Mouse (Mus musculus) embryonic fibroblast, embryonic 13.5 days (primary cell): ENCODE measurements around the gene Tac2. TPM values are rescaled to one million over a fixed set of nuclear protein-coding genes. Genes with fewer than 3 reads are reported as not detected.

Experiments used
- H3K27ac ChIP-seq: 2 replicates; pipeline ENCODE4 v1.5.1; 2012; ENCODE audit warnings: low read length, control low read depth, inconsistent platforms; ENCODE audit not compliant: insufficient read depth
- H3K4me1 ChIP-seq: 2 replicates; pipeline ENCODE4 v1.6.1; 2011; ENCODE audit warnings: low read length; ENCODE audit not compliant: control insufficient read depth, insufficient read depth
- H3K4me3 ChIP-seq: 2 replicates; pipeline ENCODE4 v1.5.1; 2011; ENCODE audit warnings: mild to moderate bottlenecking, control low read depth, low read length; ENCODE audit not compliant: insufficient read depth
- CTCF ChIP-seq: IDR thresholded peaks from 2 replicates; pipeline ENCODE4 v1.5.1; 2011; ENCODE audit warnings: mild to moderate bottlenecking, control low read depth, low read length, moderate library complexity, borderline replicate concordance; ENCODE audit not compliant: insufficient read depth
- POLR2A ChIP-seq: IDR thresholded peaks from 2 replicates; pipeline ENCODE4 v1.6.1; 2011; ENCODE audit warnings: low read depth, mild to moderate bottlenecking, control low read depth, low read length, moderate library complexity
- polyA plus RNA-seq: library from polyadenylated mRNA; stranded (reverse); fragments of >200 nt; gene quantifications from 2 replicates; pipeline ENCODE4 v1.2.4, GENCODE M21; 2011; ENCODE audit warnings: low read depth; ENCODE audit not compliant: missing spikeins, insufficient read length

Gene Tac2
- polyA plus RNA-seq, result not detected in 2 replicates

- no peak within 1 kb of the TSS for H3K27ac ChIP-seq
- TF ChIP-seq CTCF, result no peak
- no peaks in the 10 kb centered on the region for H3K4me1 ChIP-seq
- no peak within 1 kb of the TSS for H3K4me3 ChIP-seq
These were observed at the start of gene Tac2 for GRCm38 (mm10) chr10:127724178-127724577. Gene Tac2, plus strand, starts transcription at chr10:127724478.

DNA sequence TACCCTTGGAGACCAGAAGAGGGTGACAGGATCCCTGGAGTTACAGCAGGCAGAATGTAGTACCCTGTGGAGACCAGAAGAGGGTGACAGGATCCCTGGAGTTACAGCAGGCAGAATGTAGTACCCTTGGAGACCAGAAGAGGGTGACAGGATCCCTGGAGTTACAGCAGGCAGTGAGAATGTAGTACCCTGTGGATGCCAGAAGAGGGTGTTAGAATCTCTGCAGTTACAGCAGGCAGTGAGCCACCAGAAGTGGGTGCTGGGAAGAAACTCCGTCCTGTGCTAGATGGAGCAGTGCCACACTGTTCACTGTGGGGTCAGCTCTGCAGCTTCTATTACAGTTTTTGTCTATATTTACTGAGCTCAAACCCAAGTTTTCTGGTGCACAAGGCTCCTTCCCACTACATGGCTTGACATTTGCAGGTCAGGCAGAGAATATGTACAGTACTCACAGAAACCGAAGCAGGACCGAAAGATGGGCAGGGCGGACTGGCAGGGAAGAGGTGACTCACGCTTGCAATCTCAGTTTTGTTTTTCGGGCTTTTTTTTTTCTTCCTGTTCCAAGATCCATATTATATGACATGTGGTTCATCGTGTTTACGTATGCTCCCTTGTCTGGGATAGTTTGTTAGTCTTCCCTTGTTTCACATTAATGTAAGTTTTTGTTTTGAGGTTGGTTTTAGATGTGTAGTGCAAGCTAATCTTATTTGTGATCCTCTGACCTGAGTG, 49.3 kb upstream of the Tac2 start:
- Histone ChIP-seq H3K4me1 (no peaks in the 10 kb centered on the region), H3K4me3 (no peak overlapping the region), H3K27ac (peak overlapping the region; percentile 27)
- peak; percentile 34; the same call in 1 of the 2 replicates for TF ChIP-seq CTCF
- TF ChIP-seq POLR2A, result no peak

DNA sequence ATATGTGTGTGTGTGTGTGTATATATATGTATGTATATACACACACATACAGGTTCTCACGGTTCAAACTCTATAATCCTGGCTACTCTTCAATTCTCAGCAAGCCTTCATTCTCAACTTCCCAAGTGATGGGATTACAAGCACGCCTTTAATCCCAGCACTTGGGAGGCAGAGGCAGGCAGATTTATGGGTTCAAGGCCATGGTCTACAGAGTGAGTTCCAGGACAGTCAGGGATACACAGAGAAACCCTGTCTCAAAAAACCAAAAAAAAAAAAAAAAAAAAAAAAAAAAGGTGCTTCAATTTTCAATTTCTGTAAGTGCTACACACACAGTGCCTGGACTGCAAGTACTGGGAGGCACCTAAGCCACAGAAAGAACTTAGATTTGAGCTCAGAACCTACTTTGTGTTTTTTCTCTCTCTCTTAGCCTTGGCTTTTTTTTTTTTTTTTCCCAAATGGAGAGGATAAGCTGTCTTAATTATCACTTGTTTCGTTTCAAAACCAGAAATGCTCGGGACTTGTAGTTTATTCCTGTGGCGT, 48.3 kb upstream of the Tac2 start:
- no peak for TF ChIP-seq CTCF
- no peak for TF ChIP-seq POLR2A
- Histone ChIP-seq H3K27ac (peak overlapping the region; percentile 74), H3K4me3 (peak overlapping the region; percentile 87; the same call in 1 of the 2 replicates), H3K4me1 (no peaks in the 10 kb centered on the region)

DNA sequence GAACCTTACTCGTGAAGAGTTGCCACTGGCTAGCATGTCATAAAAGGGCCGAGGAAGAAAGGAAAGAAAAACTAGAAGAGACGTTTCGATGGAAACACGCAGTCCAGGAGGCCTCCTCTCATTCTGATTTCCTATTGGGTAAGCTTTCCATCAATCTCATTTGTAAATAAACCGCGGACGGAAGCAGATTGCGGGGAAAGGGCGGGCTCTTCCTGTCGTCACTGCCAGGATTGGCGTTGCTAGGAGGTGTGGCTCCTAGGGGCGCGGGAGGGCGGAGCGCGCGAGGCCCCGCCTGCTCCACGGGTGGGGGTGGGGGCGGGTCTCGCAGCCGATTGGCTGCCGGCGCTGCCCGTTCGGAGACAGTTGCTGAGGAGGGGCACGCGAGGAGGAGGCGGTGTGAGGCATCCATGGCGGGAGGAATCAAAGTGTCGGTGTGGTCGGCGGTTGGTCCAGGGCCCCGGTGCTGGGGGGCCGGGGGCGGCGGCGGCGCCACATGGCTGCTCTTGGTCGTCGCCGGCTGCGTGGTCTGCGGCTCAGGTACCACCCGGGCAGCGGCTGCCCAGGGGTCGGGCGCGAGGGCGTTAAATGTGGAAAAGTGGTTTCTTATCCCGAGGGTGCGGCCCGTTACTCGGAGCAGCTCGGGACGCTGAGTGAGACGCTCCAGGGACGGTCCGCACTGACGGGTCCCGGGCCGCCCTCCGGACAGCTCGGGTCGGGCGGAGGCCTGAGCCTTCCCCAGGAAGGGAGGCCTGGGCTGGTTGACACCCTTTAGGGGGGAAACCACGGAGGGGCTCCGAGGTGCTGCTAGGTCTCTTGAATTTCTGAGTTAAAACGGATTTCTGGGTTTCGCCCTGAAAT, 47.4 kb upstream of the Tac2 start:
- Histone ChIP-seq H3K27ac (peak overlapping the region; percentile 74), H3K4me3 (peak overlapping the region; percentile 87), H3K4me1 (no peaks in the 10 kb centered on the region)
- TF ChIP-seq CTCF (no peak), POLR2A (peak; percentile 58)

DNA sequence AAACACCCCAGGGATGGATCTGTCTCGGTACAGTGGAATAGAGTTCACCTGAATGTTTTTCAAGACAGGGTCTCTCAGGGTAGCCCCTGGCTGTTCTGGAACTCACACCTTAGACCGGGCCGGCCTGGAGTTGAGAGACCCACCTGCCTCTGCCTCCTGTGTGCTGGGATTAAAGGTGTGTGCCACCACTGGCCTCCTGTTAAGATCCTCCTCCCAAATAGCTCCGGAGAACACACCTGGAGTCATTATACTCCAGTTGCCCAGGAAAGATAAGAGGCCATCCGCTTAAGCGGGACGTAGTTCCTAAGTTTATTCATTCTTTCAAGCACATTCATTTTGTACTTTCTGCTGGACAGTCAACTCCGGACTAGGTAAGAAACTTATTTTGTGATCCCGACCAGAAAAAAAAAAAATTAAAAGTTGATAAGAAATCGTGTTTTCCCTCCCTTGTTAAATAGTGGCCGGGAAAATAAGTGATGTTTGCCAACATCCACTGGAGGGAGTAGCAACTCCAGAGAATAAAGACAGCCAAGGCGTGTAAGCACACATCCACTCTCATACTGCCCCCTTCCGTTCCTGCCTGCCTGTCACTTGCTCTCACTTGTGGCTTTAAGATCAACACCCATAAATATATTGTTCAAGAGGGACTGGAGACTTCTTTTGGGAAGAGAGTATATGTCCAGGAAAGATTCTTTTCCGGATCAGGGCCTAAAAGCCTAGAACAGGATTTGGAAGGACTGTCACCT, 46.5 kb upstream of the Tac2 start:
- H3K4me3 ChIP-seq, result peak overlapping the region; percentile 83
- H3K27ac ChIP-seq, result no peak overlapping the region
- peaks cover 3% of the 10 kb centered on the region for H3K4me1 ChIP-seq
- no peak for TF ChIP-seq POLR2A
- peak; percentile 93 for TF ChIP-seq CTCF

- Histone ChIP-seq H3K4me1 (peaks cover 7% of the 10 kb centered on the region), H3K27ac (no peak overlapping the region), H3K4me3 (no peak overlapping the region)
- TF ChIP-seq POLR2A (no peak), CTCF (no peak)
These were observed 45.1 kb upstream of the Tac2 start for GRCm38 (mm10) chr10:127679208-127679607.

GRCm38 (mm10) chr10:127679881-127680280, 44.4 kb upstream of the Tac2 start:
- H3K4me3 ChIP-seq, result no peak overlapping the region
- TF ChIP-seq CTCF (no peak), POLR2A (no peak)
- no peak overlapping the region for H3K27ac ChIP-seq
- peaks cover 7% of the 10 kb centered on the region for H3K4me1 ChIP-seq

GRCm38 (mm10) chr10:127682886-127683285, 41.4 kb upstream of the Tac2 start:
- H3K27ac ChIP-seq, result peak overlapping the region; percentile 71; the same call in 1 of the 2 replicates
- peaks cover 10% of the 10 kb centered on the region for H3K4me1 ChIP-seq
- no peak overlapping the region for H3K4me3 ChIP-seq
- TF ChIP-seq CTCF (no peak), POLR2A (no peak)

DNA sequence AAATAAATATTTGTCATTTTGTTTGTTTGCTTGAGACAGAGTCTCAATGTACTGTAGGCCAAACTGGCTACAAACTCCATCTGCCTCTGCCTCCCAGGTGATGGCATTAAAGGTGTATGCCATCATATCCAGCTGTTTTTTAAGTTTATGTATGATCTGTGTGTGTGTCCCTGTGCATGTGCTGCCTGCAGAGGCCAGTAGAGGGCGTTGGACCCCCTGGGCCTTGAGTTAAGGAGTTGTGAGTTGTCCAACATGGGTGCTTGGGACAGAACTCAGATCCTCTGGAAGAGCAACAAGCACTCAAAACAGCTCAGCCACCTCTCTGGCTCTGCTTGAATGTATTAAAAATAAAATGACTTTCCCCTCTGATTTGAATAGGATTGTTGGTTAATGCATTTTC, 33.2 kb upstream of the Tac2 start:
- H3K4me1 ChIP-seq, result no peaks in the 10 kb centered on the region
- no peak overlapping the region for H3K4me3 ChIP-seq
- no peak for TF ChIP-seq CTCF
- no peak for TF ChIP-seq POLR2A
- H3K27ac ChIP-seq, result no peak overlapping the region

GRCm38 (mm10) chr10:127694636-127695035, 29.6 kb upstream of the Tac2 start:
- H3K27ac ChIP-seq, result no peak overlapping the region
- H3K4me1 ChIP-seq, result no peaks in the 10 kb centered on the region
- TF ChIP-seq POLR2A, result no peak
- TF ChIP-seq CTCF, result no peak
- no peak overlapping the region for H3K4me3 ChIP-seq
